Mouse (Mus musculus): Measurements from ENCODE around the gene Kalrn. TPM values are rescaled to one million over a fixed set of nuclear protein-coding genes. Genes with fewer than 3 reads are reported as not detected.

Kalrn gene
- polyA plus RNA-seq, 2 experiments, result 8.8 to 11.7 TPM

GRCm38 (mm10) chr16:34044539-34044938 lies 528.8 kb downstream of the Kalrn start:
- Histone ChIP-seq H3K9ac (ENCODE audit: low read depth, low read length, severe bottlenecking) (no peak overlapping the region), H3K27me3 (ENCODE audit: control insufficient read depth, insufficient read depth, low read length) (no peaks in the 10 kb centered on the region), H3K4me3 (replicated peaks; ENCODE audit: low read length) (no peak overlapping the region), H3K9me3 (ENCODE audit: control insufficient read depth, low read length) (no peaks in the 10 kb centered on the region), H3K4me2 (replicated peaks; ENCODE audit: low read depth, low read length, severe bottlenecking) (no peak overlapping the region), H3K36me3 (ENCODE audit: control insufficient read depth, insufficient read depth, low read length) (0 out of 2 replicates have a peak, but pooled peaks cover under 1% of the 10 kb centered on the region), H3K27ac (replicated peaks; ENCODE audit: low read depth, low read length) (no peak overlapping the region), H3K4me1 (ENCODE audit: control insufficient read depth, insufficient read depth, low read length) (no peaks in the 10 kb centered on the region)
- no peak for TF ChIP-seq POLR2A (IDR thresholded peaks at IDR 0.05; ENCODE audit: borderline replicate concordance, extremely low read depth, insufficient read depth, insufficient read length)
- DNase-seq (ENCODE audit: low spot score) (no peak), ATAC-seq (ENCODE audit: low FRiP score, low read depth) (no peak)
- 66% methylated on average over 8 of the region's 8 CpGs for WGBS

- Histone ChIP-seq H3K9ac (ENCODE audit: low read depth, low read length, severe bottlenecking) (no peak overlapping the region), H3K27ac (replicated peaks; ENCODE audit: low read depth, low read length) (no peak overlapping the region), H3K4me2 (replicated peaks; ENCODE audit: low read depth, low read length, severe bottlenecking) (no peak overlapping the region), H3K36me3 (ENCODE audit: control insufficient read depth, insufficient read depth, low read length) (peaks cover 14% of the 10 kb centered on the region), H3K4me1 (ENCODE audit: control insufficient read depth, insufficient read depth, low read length) (no peaks in the 10 kb centered on the region), H3K9me3 (ENCODE audit: control insufficient read depth, low read length) (no peaks in the 10 kb centered on the region), H3K4me3 (replicated peaks; ENCODE audit: low read length) (no peak overlapping the region), H3K27me3 (ENCODE audit: control insufficient read depth, insufficient read depth, low read length) (no peaks in the 10 kb centered on the region)
- 91% methylated on average over 6 of the region's 6 CpGs for WGBS
- ATAC-seq (ENCODE audit: low FRiP score, low read depth), result no peak
- TF ChIP-seq POLR2A (IDR thresholded peaks at IDR 0.05; ENCODE audit: borderline replicate concordance, extremely low read depth, insufficient read depth, insufficient read length), result no peak
- no peak for DNase-seq (ENCODE audit: low spot score)
Observed at GRCm38 (mm10) chr16:34043048-34043795, 530.1 kb downstream of the Kalrn start.

- H3K4me3 ChIP-seq (replicated peaks; ENCODE audit: low read length), result no peak overlapping the region
- no peak for TF ChIP-seq POLR2A (IDR thresholded peaks at IDR 0.05; ENCODE audit: borderline replicate concordance, extremely low read depth, insufficient read depth, insufficient read length)
- H3K27ac ChIP-seq (replicated peaks; ENCODE audit: low read depth, low read length), result no peak overlapping the region
- DNase-seq (ENCODE audit: low spot score), result no peak
- no peak overlapping the region for H3K9ac ChIP-seq (ENCODE audit: low read depth, low read length, severe bottlenecking)
- H3K4me2 ChIP-seq (replicated peaks; ENCODE audit: low read depth, low read length, severe bottlenecking), result no peak overlapping the region
- H3K4me1 ChIP-seq (ENCODE audit: control insufficient read depth, insufficient read depth, low read length), result no peaks in the 10 kb centered on the region
- ATAC-seq (ENCODE audit: low FRiP score, low read depth), result no peak
- H3K27me3 ChIP-seq (ENCODE audit: control insufficient read depth, insufficient read depth, low read length), result no peaks in the 10 kb centered on the region
- H3K36me3 ChIP-seq (ENCODE audit: control insufficient read depth, insufficient read depth, low read length), result peaks cover 19% of the 10 kb centered on the region
- WGBS, result 97% methylated on average over 4 of the region's 4 CpGs
- no peaks in the 10 kb centered on the region for H3K9me3 ChIP-seq (ENCODE audit: control insufficient read depth, low read length)
Observed at GRCm38 (mm10) chr16:34042586-34042985, 530.7 kb downstream of the Kalrn start.

DNA sequence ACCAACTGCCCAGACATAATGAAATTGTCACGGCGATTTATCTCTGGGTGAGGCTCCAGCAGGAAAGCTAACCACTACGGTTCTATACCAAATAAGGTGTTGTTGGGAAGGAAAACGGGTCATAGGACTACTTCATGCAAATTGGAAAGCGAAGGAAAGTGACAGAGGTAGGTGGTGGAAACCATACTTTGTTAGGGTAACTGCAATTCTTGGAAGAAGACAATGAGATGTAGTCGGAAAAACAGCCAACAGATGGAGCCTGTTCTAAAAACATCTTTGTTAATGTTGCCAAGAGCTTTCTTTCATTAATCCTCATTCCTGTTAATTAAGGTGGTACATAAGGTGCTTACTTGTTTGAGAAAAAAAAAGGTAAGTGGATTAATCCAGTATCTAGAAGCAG lies 533.1 kb downstream of the Kalrn start:
- no peaks in the 10 kb centered on the region for H3K27me3 ChIP-seq (ENCODE audit: control insufficient read depth, insufficient read depth, low read length)
- no peak overlapping the region for H3K4me2 ChIP-seq (replicated peaks; ENCODE audit: low read depth, low read length, severe bottlenecking)
- H3K9me3 ChIP-seq (ENCODE audit: control insufficient read depth, low read length), result no peaks in the 10 kb centered on the region
- DNase-seq (ENCODE audit: low spot score) (no peak), ATAC-seq (ENCODE audit: low FRiP score, low read depth) (no peak)
- no peaks in the 10 kb centered on the region for H3K4me1 ChIP-seq (ENCODE audit: control insufficient read depth, insufficient read depth, low read length)
- no peak overlapping the region for H3K4me3 ChIP-seq (replicated peaks; ENCODE audit: low read length)
- TF ChIP-seq POLR2A (IDR thresholded peaks at IDR 0.05; ENCODE audit: borderline replicate concordance, extremely low read depth, insufficient read depth, insufficient read length), result no peak
- 87% methylated on average over 6 of the region's 6 CpGs for WGBS
- H3K9ac ChIP-seq (ENCODE audit: low read depth, low read length, severe bottlenecking), result no peak overlapping the region
- no peak overlapping the region for H3K27ac ChIP-seq (replicated peaks; ENCODE audit: low read depth, low read length)
- peaks cover 20% of the 10 kb centered on the region for H3K36me3 ChIP-seq (ENCODE audit: control insufficient read depth, insufficient read depth, low read length)

DNA sequence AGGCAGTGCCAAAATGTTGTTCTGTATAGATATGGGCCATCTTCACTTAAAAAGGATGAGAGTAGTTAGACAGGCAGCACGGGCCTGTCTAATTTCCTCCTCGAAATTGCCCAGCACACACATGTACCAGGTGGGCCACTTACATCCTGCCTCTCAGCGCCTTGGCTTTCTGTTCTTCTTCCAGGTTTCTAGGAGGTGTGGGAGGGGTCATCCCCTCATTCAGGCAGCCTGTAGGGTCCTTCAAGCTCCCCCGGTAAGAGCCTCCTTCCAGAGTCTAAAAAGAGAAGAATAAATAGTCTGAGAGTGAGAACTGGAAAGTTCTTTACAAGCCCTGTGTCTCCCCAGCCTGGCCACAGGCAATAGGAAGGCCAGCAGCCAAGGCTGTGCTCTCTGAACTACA lies 533.6 kb downstream of the Kalrn start:
- Histone ChIP-seq H3K4me2 (replicated peaks; ENCODE audit: low read depth, low read length, severe bottlenecking) (no peak overlapping the region), H3K9me3 (ENCODE audit: control insufficient read depth, low read length) (no peaks in the 10 kb centered on the region), H3K27ac (replicated peaks; ENCODE audit: low read depth, low read length) (no peak overlapping the region), H3K4me3 (replicated peaks; ENCODE audit: low read length) (no peak overlapping the region), H3K27me3 (ENCODE audit: control insufficient read depth, insufficient read depth, low read length) (no peaks in the 10 kb centered on the region), H3K36me3 (ENCODE audit: control insufficient read depth, insufficient read depth, low read length) (peaks cover 20% of the 10 kb centered on the region), H3K4me1 (ENCODE audit: control insufficient read depth, insufficient read depth, low read length) (no peaks in the 10 kb centered on the region), H3K9ac (ENCODE audit: low read depth, low read length, severe bottlenecking) (no peak overlapping the region)
- no peak for DNase-seq (ENCODE audit: low spot score)
- 86% methylated on average over 4 of the region's 4 CpGs for WGBS
- ATAC-seq (ENCODE audit: low FRiP score, low read depth), result no peak
- TF ChIP-seq POLR2A (IDR thresholded peaks at IDR 0.05; ENCODE audit: borderline replicate concordance, extremely low read depth, insufficient read depth, insufficient read length), result no peak

Measured in limb, embryonic 14.5 days (tissue).